Mouse (Mus musculus): ENCODE data around the gene Atrnl1. TPM values are rescaled to one million over a fixed set of nuclear protein-coding genes. Genes with fewer than 3 reads are reported as not detected.

Atrnl1 gene
- polyA plus RNA-seq, 1 experiment from 2014 or later, result 8.9 TPM

DNA sequence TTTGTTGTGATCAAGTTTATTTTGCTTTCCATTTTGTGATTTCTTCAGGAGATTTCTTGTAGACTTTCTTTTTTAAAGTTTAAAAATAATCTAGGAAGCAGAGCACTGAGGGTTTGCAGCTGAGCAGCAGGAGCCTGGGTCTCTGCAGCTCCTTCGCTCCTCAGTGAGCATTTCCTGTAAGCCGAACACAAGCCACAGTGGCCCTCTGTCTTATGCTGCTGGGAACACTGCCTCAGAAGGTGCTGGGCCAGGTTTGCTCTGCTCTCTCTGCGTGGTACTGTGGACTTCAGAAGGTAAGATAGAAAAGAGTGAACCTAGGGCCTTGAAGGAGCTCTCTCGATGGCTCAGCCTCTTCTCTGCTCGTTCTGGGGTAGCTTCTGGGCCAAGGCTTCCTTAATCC lies 407.9 kb downstream of the Atrnl1 start:
- ATAC-seq (ENCODE audit: low FRiP score, low TSS enrichment), result no peak
- H3K4me2 ChIP-seq (replicated peaks; ENCODE audit: low read depth, low read length), result no peak overlapping the region
- WGBS, result 84% methylated on average over 5 of the region's 5 CpGs

DNA sequence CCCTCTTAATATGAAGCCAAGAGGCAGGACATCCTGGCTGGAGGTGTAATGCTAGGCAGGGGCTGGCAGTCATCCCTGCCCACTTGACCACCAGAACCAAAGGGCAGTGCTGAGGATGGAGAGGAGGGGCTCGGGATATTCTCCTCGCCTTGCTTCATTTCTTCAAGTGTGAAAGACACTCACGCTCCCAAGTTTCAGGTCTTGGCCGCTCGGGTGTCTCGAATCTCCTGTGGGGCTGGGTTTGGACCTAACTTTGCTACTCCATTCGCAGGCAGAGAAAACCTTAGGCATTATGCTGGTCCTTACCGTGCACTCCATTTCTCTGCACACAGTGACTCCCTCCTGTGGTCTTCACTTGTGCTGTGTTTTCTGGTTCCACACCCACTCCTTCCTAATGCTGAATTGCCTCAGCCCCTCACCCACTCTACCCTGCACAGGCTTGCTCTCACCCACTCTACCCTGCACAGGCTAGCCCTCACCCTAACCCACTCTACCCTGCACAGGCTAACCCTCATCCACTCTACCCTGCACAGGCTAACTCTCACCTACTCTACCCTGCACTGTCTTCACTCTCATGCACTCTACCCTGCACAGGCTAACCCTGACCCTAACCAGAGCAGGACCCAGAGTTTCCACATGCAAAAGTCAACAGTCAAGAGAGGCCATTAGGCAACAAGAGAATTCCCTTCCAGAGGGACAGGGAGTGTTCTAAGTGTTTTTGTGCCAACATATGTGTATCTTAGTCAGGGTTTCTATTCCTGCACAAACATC lies 410.9 kb downstream of the Atrnl1 start:
- Histone ChIP-seq H3K4me1 (ENCODE audit: insufficient read depth, low read length) (no peaks in the 10 kb centered on the region), H3K4me3 (ENCODE audit: low read length) (no peak overlapping the region), H3K9ac (replicated peaks; ENCODE audit: low read length) (no peak overlapping the region), H3K36me3 (ENCODE audit: insufficient read depth, low read length) (no peaks in the 10 kb centered on the region), H3K4me2 (replicated peaks; ENCODE audit: low read depth, low read length) (no peak overlapping the region), H3K9me3 (ENCODE audit: low read length) (no peaks in the 10 kb centered on the region), H3K27ac (ENCODE audit: low read length) (no peak overlapping the region), H3K27me3 (ENCODE audit: insufficient read depth, low read length) (no peaks in the 10 kb centered on the region)
- 95% methylated on average over 8 of the region's 8 CpGs for WGBS
- ATAC-seq (ENCODE audit: low FRiP score, low TSS enrichment), result no peak

More for the DNA sequence above, 407.9 kb downstream of the Atrnl1 start:
- Histone ChIP-seq H3K36me3 (ENCODE audit: insufficient read depth, low read length) (no peaks in the 10 kb centered on the region), H3K4me3 (ENCODE audit: low read length) (no peak overlapping the region), H3K27me3 (ENCODE audit: insufficient read depth, low read length) (no peaks in the 10 kb centered on the region), H3K9ac (replicated peaks; ENCODE audit: low read length) (no peak overlapping the region), H3K9me3 (ENCODE audit: low read length) (no peaks in the 10 kb centered on the region), H3K4me1 (ENCODE audit: insufficient read depth, low read length) (no peaks in the 10 kb centered on the region), H3K27ac (ENCODE audit: low read length) (no peak overlapping the region)

DNA sequence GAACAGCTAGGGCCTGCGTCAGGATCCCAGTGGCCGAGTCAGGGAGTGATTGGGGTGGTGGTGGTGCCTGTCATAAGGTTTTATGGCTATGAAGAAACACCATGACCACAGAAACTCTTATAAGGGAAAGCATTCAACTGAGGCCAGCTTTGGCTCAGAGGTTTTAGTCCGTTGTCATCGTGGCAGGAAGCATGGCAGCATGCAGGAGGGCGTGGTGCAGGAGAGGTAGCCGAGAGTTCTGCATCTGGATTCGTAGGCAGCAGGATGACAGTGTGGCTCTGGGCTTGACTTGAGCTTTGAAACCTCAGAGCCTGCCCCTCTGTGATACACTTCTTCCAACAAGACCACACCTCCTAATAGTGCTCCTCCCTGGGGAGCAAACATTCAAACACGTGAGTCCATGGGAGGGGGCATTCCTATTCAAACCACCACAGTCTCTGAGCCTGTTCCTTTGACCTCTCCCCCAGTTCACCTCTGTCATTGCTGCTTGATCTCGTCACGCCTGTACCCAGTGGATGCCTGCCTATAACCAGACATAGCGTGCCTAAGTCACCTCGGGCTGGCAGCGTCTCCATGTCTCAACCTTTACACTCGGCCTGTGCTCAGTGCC lies 412.5 kb downstream of the Atrnl1 start:
- H3K27me3 ChIP-seq (ENCODE audit: insufficient read depth, low read length), result no peaks in the 10 kb centered on the region
- 78% methylated on average over 14 of the region's 14 CpGs for WGBS
- H3K9me3 ChIP-seq (ENCODE audit: low read length), result peaks cover 2% of the 10 kb centered on the region; the same call in 1 of the 2 replicates
- no peaks in the 10 kb centered on the region for H3K36me3 ChIP-seq (ENCODE audit: insufficient read depth, low read length)
- no peak overlapping the region for H3K4me2 ChIP-seq (replicated peaks; ENCODE audit: low read depth, low read length)
- no peaks in the 10 kb centered on the region for H3K4me1 ChIP-seq (ENCODE audit: insufficient read depth, low read length)
- no peak overlapping the region for H3K27ac ChIP-seq (ENCODE audit: low read length)
- no peak overlapping the region for H3K4me3 ChIP-seq (ENCODE audit: low read length)
- no peak for ATAC-seq (ENCODE audit: low FRiP score, low TSS enrichment)
- no peak overlapping the region for H3K9ac ChIP-seq (replicated peaks; ENCODE audit: low read length)

DNA sequence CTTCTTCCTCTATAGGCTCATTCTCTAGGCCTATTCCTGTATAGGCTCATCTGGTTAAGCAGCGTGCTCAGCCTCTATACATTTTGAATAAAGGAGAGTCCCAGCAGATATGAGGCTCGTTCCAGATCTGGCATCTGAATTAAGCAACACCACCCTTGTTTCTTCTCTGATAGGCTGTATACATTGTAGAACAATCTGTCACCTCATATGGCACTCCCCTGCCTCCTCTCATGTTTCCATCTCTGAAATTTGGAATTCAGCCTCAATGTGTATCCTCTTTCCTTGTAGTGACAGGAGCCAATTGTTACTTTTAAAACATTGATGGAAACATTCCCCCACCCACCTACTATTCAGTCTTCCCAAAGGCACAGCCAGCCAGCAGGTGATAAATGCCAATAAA lies 414.2 kb downstream of the Atrnl1 start:
- Histone ChIP-seq H3K4me1 (ENCODE audit: insufficient read depth, low read length) (no peaks in the 10 kb centered on the region), H3K9me3 (ENCODE audit: low read length) (peaks cover 4% of the 10 kb centered on the region; the same call in 1 of the 2 replicates), H3K27me3 (ENCODE audit: insufficient read depth, low read length) (no peaks in the 10 kb centered on the region), H3K27ac (ENCODE audit: low read length) (no peak overlapping the region), H3K4me2 (replicated peaks; ENCODE audit: low read depth, low read length) (no peak overlapping the region), H3K36me3 (ENCODE audit: insufficient read depth, low read length) (no peaks in the 10 kb centered on the region; the same call in 1 of the 2 replicates), H3K9ac (replicated peaks; ENCODE audit: low read length) (no peak overlapping the region), H3K4me3 (ENCODE audit: low read length) (no peak overlapping the region)
- no peak for ATAC-seq (ENCODE audit: low FRiP score, low TSS enrichment)
- 85% methylated on average over 2 of the region's 2 CpGs for WGBS

DNA sequence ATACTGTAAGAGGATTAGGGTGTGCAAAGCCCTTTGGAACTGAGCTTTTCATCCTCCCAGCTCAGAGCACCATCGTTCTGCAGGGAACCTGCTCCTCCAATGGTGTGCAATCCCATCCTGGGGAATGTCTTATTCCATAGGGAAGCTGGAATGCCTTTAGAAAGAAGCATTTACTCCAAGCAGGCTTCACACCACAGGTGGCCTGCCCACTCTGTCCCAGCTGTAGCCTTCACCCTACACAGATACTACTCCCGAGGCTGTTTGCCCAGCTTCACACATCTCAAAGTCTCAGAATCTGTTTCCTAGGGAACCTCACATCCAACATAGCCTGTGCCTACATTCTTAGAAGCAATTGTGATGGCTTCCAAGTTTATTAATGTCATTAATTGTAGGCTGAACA lies 418.8 kb downstream of the Atrnl1 start:
- no peak overlapping the region for H3K9ac ChIP-seq (replicated peaks; ENCODE audit: low read length)
- H3K27me3 ChIP-seq (ENCODE audit: insufficient read depth, low read length), result no peaks in the 10 kb centered on the region
- H3K4me1 ChIP-seq (ENCODE audit: insufficient read depth, low read length), result no peaks in the 10 kb centered on the region
- no peak overlapping the region for H3K4me2 ChIP-seq (replicated peaks; ENCODE audit: low read depth, low read length)
- peaks cover 5% of the 10 kb centered on the region; the same call in 1 of the 2 replicates for H3K36me3 ChIP-seq (ENCODE audit: insufficient read depth, low read length)
- no peak for ATAC-seq (ENCODE audit: low FRiP score, low TSS enrichment)
- H3K27ac ChIP-seq (ENCODE audit: low read length), result no peak overlapping the region
- WGBS, result 80% methylated on average over 2 of the region's 2 CpGs
- H3K4me3 ChIP-seq (ENCODE audit: low read length), result no peak overlapping the region
- peaks cover 9% of the 10 kb centered on the region; the same call in 1 of the 2 replicates for H3K9me3 ChIP-seq (ENCODE audit: low read length)

DNA sequence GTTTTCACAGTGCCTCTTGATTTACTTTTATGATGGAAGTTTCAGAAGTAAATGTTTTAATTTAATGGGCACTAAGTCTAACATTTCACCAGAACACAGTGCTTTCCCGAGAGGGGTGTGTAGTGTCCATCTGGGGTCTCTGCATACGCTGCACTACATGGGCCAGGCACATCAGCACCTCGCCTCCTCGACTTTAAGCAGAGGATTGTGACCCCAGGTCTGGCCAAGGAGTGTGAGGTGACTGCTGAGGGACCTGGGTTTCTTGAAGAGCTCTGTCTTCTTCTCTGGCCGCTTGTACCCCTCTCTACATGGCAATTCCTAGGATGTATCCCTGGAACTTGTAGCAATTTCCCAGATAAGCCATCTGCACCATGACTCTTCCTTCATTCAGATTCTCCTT lies 422.4 kb downstream of the Atrnl1 start:
- Histone ChIP-seq H3K4me1 (ENCODE audit: insufficient read depth, low read length) (no peaks in the 10 kb centered on the region), H3K9me3 (ENCODE audit: low read length) (0 out of 2 replicates have a peak, but pooled peaks cover 7% of the 10 kb centered on the region), H3K36me3 (ENCODE audit: insufficient read depth, low read length) (peaks cover 5% of the 10 kb centered on the region; the same call in 1 of the 2 replicates), H3K27me3 (ENCODE audit: insufficient read depth, low read length) (no peaks in the 10 kb centered on the region), H3K9ac (replicated peaks; ENCODE audit: low read length) (no peak overlapping the region), H3K27ac (ENCODE audit: low read length) (no peak overlapping the region), H3K4me2 (replicated peaks; ENCODE audit: low read depth, low read length) (no peak overlapping the region), H3K4me3 (ENCODE audit: low read length) (no peak overlapping the region)
- no peak for ATAC-seq (ENCODE audit: low FRiP score, low TSS enrichment)
- 87% methylated on average over 5 of the region's 5 CpGs for WGBS

DNA sequence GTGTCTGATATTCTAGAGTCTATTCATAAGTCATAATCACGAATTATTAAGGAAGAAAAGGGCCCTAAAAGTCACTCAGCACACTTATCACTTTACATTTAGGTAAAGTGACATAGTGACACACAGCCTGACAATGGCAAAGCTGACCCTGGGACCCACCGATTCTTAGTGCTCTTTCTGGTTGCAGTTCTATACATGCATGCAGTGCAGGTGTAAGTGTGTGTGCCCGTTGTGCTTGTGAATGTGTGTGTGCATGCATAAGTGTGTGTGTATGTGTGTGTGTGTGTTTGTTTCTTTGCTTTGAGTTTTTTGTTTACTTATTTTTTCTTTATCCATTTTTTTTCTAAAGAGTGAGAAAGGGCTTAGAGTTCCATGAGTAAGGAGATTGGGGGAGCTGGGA lies 425.3 kb downstream of the Atrnl1 start:
- Histone ChIP-seq H3K4me2 (replicated peaks; ENCODE audit: low read depth, low read length) (no peak overlapping the region), H3K4me3 (ENCODE audit: low read length) (no peak overlapping the region), H3K9ac (replicated peaks; ENCODE audit: low read length) (no peak overlapping the region), H3K9me3 (ENCODE audit: low read length) (no peaks in the 10 kb centered on the region), H3K27me3 (ENCODE audit: insufficient read depth, low read length) (no peaks in the 10 kb centered on the region), H3K4me1 (ENCODE audit: insufficient read depth, low read length) (no peaks in the 10 kb centered on the region), H3K27ac (ENCODE audit: low read length) (no peak overlapping the region), H3K36me3 (ENCODE audit: insufficient read depth, low read length) (no peaks in the 10 kb centered on the region)
- WGBS, result 91% methylated on average over 3 of the region's 3 CpGs
- no peak for ATAC-seq (ENCODE audit: low FRiP score, low TSS enrichment)

DNA sequence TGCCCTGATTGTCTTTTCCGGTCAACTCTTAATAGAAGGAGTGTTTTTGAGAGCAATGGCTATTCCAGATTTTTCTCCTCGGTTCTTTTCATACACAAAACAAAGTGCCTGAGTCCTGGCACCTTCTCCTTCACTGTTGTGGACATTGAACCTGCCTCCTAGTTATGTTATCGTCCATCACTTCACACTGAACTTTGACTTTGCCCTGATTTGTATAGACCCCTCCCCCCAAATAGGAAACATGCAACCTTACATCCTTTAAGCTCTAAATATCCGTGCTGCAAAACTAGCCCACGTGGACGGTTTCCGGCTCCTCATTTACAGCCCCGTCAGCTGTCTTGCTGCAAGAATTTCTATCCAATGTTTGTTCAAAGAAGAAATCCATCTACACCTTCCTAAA lies 432.3 kb downstream of the Atrnl1 start:
- H3K27me3 ChIP-seq (ENCODE audit: insufficient read depth, low read length), result no peaks in the 10 kb centered on the region
- no peaks in the 10 kb centered on the region for H3K4me1 ChIP-seq (ENCODE audit: insufficient read depth, low read length)
- H3K36me3 ChIP-seq (ENCODE audit: insufficient read depth, low read length), result no peaks in the 10 kb centered on the region
- H3K9ac ChIP-seq (replicated peaks; ENCODE audit: low read length), result no peak overlapping the region
- no peak overlapping the region for H3K4me3 ChIP-seq (ENCODE audit: low read length)
- H3K4me2 ChIP-seq (replicated peaks; ENCODE audit: low read depth, low read length), result no peak overlapping the region
- no peaks in the 10 kb centered on the region for H3K9me3 ChIP-seq (ENCODE audit: low read length)
- 61% methylated on average over 8 of the region's 8 CpGs for WGBS
- H3K27ac ChIP-seq (ENCODE audit: low read length), result no peak overlapping the region
- ATAC-seq (ENCODE audit: low FRiP score, low TSS enrichment), result no peak

DNA sequence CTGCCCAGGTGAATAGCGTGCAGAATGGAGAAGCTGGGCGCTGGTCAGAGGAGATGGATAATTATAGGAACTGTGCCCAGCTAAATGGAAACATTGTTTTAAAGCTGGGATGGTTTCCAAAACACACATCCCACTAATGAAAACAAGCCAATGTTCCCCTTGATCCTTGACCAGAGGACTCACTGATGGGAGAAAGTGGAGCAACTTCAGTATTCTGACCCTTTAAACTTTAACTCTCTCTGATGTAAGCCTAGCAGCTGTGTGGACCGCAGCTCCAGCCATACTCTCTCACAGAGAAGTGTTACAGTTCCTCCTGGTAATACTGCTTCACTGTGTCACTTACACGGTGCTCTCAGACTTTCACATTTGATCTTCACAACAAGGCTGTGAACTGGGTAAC lies 432.7 kb downstream of the Atrnl1 start:
- no peak overlapping the region for H3K4me2 ChIP-seq (replicated peaks; ENCODE audit: low read depth, low read length)
- no peaks in the 10 kb centered on the region for H3K27me3 ChIP-seq (ENCODE audit: insufficient read depth, low read length)
- H3K36me3 ChIP-seq (ENCODE audit: insufficient read depth, low read length), result no peaks in the 10 kb centered on the region
- ATAC-seq (ENCODE audit: low FRiP score, low TSS enrichment), result no peak
- no peaks in the 10 kb centered on the region for H3K9me3 ChIP-seq (ENCODE audit: low read length)
- no peak overlapping the region for H3K9ac ChIP-seq (replicated peaks; ENCODE audit: low read length)
- WGBS, result 35% methylated on average over 4 of the region's 4 CpGs
- no peak overlapping the region for H3K27ac ChIP-seq (ENCODE audit: low read length)
- no peaks in the 10 kb centered on the region for H3K4me1 ChIP-seq (ENCODE audit: insufficient read depth, low read length)
- H3K4me3 ChIP-seq (ENCODE audit: low read length), result no peak overlapping the region

DNA sequence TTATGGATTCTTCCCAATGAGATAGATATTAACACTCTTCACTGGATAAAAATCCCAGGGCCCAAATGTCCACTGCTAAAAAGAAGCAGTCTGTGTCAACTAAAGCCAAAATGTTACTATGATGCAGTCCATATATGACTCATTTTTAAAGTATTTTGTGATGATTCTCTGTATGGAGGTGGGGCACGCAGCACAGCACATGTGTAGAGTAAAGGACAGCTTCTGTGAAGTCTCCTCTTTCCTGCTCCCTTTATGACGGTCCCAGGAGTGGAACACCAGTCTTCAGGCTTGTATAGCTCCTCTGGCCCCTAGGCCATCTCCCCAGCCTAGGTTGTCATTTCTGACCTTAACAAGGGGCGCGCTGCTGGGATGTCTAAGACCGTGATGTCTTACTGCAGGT lies 434.0 kb downstream of the Atrnl1 start:
- no peaks in the 10 kb centered on the region for H3K36me3 ChIP-seq (ENCODE audit: insufficient read depth, low read length)
- H3K27me3 ChIP-seq (ENCODE audit: insufficient read depth, low read length), result no peaks in the 10 kb centered on the region
- H3K4me2 ChIP-seq (replicated peaks; ENCODE audit: low read depth, low read length), result no peak overlapping the region
- H3K9me3 ChIP-seq (ENCODE audit: low read length), result no peaks in the 10 kb centered on the region
- no peak overlapping the region for H3K4me3 ChIP-seq (ENCODE audit: low read length)
- ATAC-seq (ENCODE audit: low FRiP score, low TSS enrichment), result no peak
- no peak overlapping the region for H3K9ac ChIP-seq (replicated peaks; ENCODE audit: low read length)
- no peaks in the 10 kb centered on the region for H3K4me1 ChIP-seq (ENCODE audit: insufficient read depth, low read length)
- WGBS, result 90% methylated on average over 5 of the region's 5 CpGs
- no peak overlapping the region for H3K27ac ChIP-seq (ENCODE audit: low read length)

Measured in kidney, embryonic 16.5 days (tissue).